Mouse (Mus musculus): ENCODE results near the gene Prkcz. TPM values are rescaled to one million over a fixed set of nuclear protein-coding genes. Genes with fewer than 3 reads are reported as not detected.

Gene Prkcz
- polyA plus RNA-seq, 1 experiment from 2014 or later, result 6.3 TPM

GRCm38 (mm10) chr4:155236737-155237385, 124.3 kb downstream of the Prkcz start:
- H3K9ac ChIP-seq, result no peak overlapping the region
- H3K36me3 ChIP-seq, result no peaks in the 10 kb centered on the region
- 79% methylated on average over 12 of the region's 12 CpGs for WGBS
- H3K27ac ChIP-seq, result peak overlapping the region; percentile 99
- no peaks in the 10 kb centered on the region for H3K27me3 ChIP-seq
- peaks cover 63% of the 10 kb centered on the region for H3K4me1 ChIP-seq (replicated peaks)
- H3K4me2 ChIP-seq, result no peak overlapping the region
- no peaks in the 10 kb centered on the region for H3K9me3 ChIP-seq (replicated peaks)
- no peak overlapping the region for H3K4me3 ChIP-seq
- ATAC-seq (replicated peaks; ENCODE audit: insufficient number of reproducible peaks, insufficient read depth, low FRiP score, low read depth), result no peak

GRCm38 (mm10) chr4:155235311-155236119, 125.6 kb downstream of the Prkcz start:
- Histone ChIP-seq H3K9ac (peak overlapping the region; percentile 55), H3K27ac (peak overlapping the region; percentile 99), H3K4me3 (peak overlapping the region; percentile 29), H3K36me3 (no peaks in the 10 kb centered on the region), H3K27me3 (no peaks in the 10 kb centered on the region), H3K4me1 (replicated peaks) (peaks cover 60% of the 10 kb centered on the region), H3K9me3 (replicated peaks) (no peaks in the 10 kb centered on the region), H3K4me2 (peak overlapping the region; percentile 57)
- 3% methylated on average over 18 of the region's 18 CpGs for WGBS
- ATAC-seq (replicated peaks; ENCODE audit: insufficient number of reproducible peaks, insufficient read depth, low FRiP score, low read depth), result peak; percentile 92

- no peaks in the 10 kb centered on the region for H3K27me3 ChIP-seq
- no peak; the same call in 1 of the 2 replicates for ATAC-seq (replicated peaks; ENCODE audit: insufficient number of reproducible peaks, insufficient read depth, low FRiP score, low read depth)
- H3K4me2 ChIP-seq, result peak overlapping the region; percentile 57
- no peaks in the 10 kb centered on the region for H3K9me3 ChIP-seq (replicated peaks)
- H3K4me1 ChIP-seq (replicated peaks), result peaks cover 60% of the 10 kb centered on the region
- 26% methylated on average over 8 of the region's 8 CpGs for WGBS
- peak overlapping the region; percentile 55 for H3K9ac ChIP-seq
- H3K36me3 ChIP-seq, result no peaks in the 10 kb centered on the region
- peak overlapping the region; percentile 99 for H3K27ac ChIP-seq
- peak overlapping the region; percentile 29 for H3K4me3 ChIP-seq
These were observed 126.5 kb downstream of the Prkcz start for GRCm38 (mm10) chr4:155234371-155235310.

- peaks cover 60% of the 10 kb centered on the region for H3K4me1 ChIP-seq (replicated peaks)
- peak overlapping the region; percentile 55 for H3K9ac ChIP-seq
- peak; percentile 45 for ATAC-seq (replicated peaks; ENCODE audit: insufficient number of reproducible peaks, insufficient read depth, low FRiP score, low read depth)
- H3K36me3 ChIP-seq, result no peaks in the 10 kb centered on the region
- H3K27me3 ChIP-seq, result no peaks in the 10 kb centered on the region
- H3K9me3 ChIP-seq (replicated peaks), result no peaks in the 10 kb centered on the region
- peak overlapping the region; percentile 29; the same call in 1 of the 2 replicates for H3K4me3 ChIP-seq
- WGBS, result 3% methylated on average over 10 of the region's 10 CpGs
- H3K27ac ChIP-seq, result peak overlapping the region; percentile 99
- H3K4me2 ChIP-seq, result peak overlapping the region; percentile 57
These were observed 127.3 kb downstream of the Prkcz start for GRCm38 (mm10) chr4:155233878-155234277.

GRCm38 (mm10) chr4:155228461-155228860, 132.7 kb downstream of the Prkcz start:
- peaks cover 17% of the 10 kb centered on the region for H3K4me1 ChIP-seq (replicated peaks)
- no peak overlapping the region for H3K4me2 ChIP-seq
- ATAC-seq (replicated peaks; ENCODE audit: insufficient number of reproducible peaks, insufficient read depth, low FRiP score, low read depth), result no peak
- no peaks in the 10 kb centered on the region for H3K9me3 ChIP-seq (replicated peaks)
- no peak overlapping the region for H3K4me3 ChIP-seq
- H3K9ac ChIP-seq, result no peak overlapping the region
- 67% methylated on average over 5 of the region's 5 CpGs for WGBS
- no peaks in the 10 kb centered on the region for H3K36me3 ChIP-seq
- H3K27me3 ChIP-seq, result no peaks in the 10 kb centered on the region
- H3K27ac ChIP-seq, result no peak overlapping the region

GRCm38 (mm10) chr4:155227986-155228385, 133.2 kb downstream of the Prkcz start:
- Histone ChIP-seq H3K9ac (no peak overlapping the region), H3K4me3 (no peak overlapping the region), H3K36me3 (no peaks in the 10 kb centered on the region), H3K27ac (no peak overlapping the region), H3K27me3 (no peaks in the 10 kb centered on the region), H3K9me3 (replicated peaks) (no peaks in the 10 kb centered on the region), H3K4me2 (no peak overlapping the region), H3K4me1 (replicated peaks) (peaks cover 13% of the 10 kb centered on the region)
- ATAC-seq (replicated peaks; ENCODE audit: insufficient number of reproducible peaks, insufficient read depth, low FRiP score, low read depth), result no peak
- WGBS, result 79% methylated on average over 4 of the region's 4 CpGs

- Histone ChIP-seq H3K4me3 (no peak overlapping the region), H3K9ac (no peak overlapping the region), H3K4me2 (no peak overlapping the region), H3K4me1 (replicated peaks) (peaks cover 10% of the 10 kb centered on the region), H3K9me3 (replicated peaks) (no peaks in the 10 kb centered on the region), H3K27ac (no peak overlapping the region), H3K27me3 (no peaks in the 10 kb centered on the region), H3K36me3 (no peaks in the 10 kb centered on the region)
- ATAC-seq (replicated peaks; ENCODE audit: insufficient number of reproducible peaks, insufficient read depth, low FRiP score, low read depth), result no peak
- 82% methylated on average over 5 of the region's 5 CpGs for WGBS
These were observed 135.2 kb downstream of the Prkcz start for GRCm38 (mm10) chr4:155225918-155226317.

GRCm38 (mm10) chr4:155223594-155224528, 137.3 kb downstream of the Prkcz start:
- Histone ChIP-seq H3K36me3 (no peaks in the 10 kb centered on the region), H3K27ac (peak overlapping the region; percentile 95), H3K9me3 (replicated peaks) (no peaks in the 10 kb centered on the region), H3K4me1 (replicated peaks) (peaks cover 28% of the 10 kb centered on the region), H3K9ac (peak overlapping the region; percentile 73), H3K4me3 (peak overlapping the region; percentile 91), H3K27me3 (no peaks in the 10 kb centered on the region), H3K4me2 (peak overlapping the region; percentile 79)
- no peak for ATAC-seq (replicated peaks; ENCODE audit: insufficient number of reproducible peaks, insufficient read depth, low FRiP score, low read depth)
- WGBS, result 33% methylated on average over 20 of the region's 20 CpGs

- no peaks in the 10 kb centered on the region for H3K9me3 ChIP-seq (replicated peaks)
- peak overlapping the region; percentile 91 for H3K4me3 ChIP-seq
- WGBS, result 1% methylated on average over 98 of the region's 116 CpGs
- H3K9ac ChIP-seq, result peak overlapping the region; percentile 98
- H3K4me1 ChIP-seq (replicated peaks), result peaks cover 36% of the 10 kb centered on the region
- peak; percentile 97 for ATAC-seq (replicated peaks; ENCODE audit: insufficient number of reproducible peaks, insufficient read depth, low FRiP score, low read depth)
- H3K36me3 ChIP-seq, result no peaks in the 10 kb centered on the region
- no peaks in the 10 kb centered on the region for H3K27me3 ChIP-seq
- peak overlapping the region; percentile 95 for H3K27ac ChIP-seq
- H3K4me2 ChIP-seq, result peak overlapping the region; percentile 89
These were observed 138.1 kb downstream of the Prkcz start for GRCm38 (mm10) chr4:155222841-155223593.

GRCm38 (mm10) chr4:155222552-155222840, 138.7 kb downstream of the Prkcz start, which contains the start of gene Ski:
Ski (minus strand) TSS chr4:155222592.
- Histone ChIP-seq H3K4me1 (replicated peaks) (peaks cover 41% of the 10 kb centered on the region), H3K27me3 (no peaks in the 10 kb centered on the region), H3K36me3 (no peaks in the 10 kb centered on the region), H3K27ac (peak within 1 kb of the TSS; percentile 95), H3K9me3 (replicated peaks) (no peaks in the 10 kb centered on the region), H3K9ac (peak within 1 kb of the TSS; percentile 98), H3K4me3 (peak within 1 kb of the TSS; percentile 91), H3K4me2 (peak within 1 kb of the TSS; percentile 89)
- no peak for ATAC-seq (replicated peaks; ENCODE audit: insufficient number of reproducible peaks, insufficient read depth, low FRiP score, low read depth)
- WGBS, result 2% methylated on average over 45 of the region's 63 CpGs
